Mouse (Mus musculus) spleen, adult 18-20 months (tissue): Measurements from ENCODE around the gene Pla2g1b.
A peak's percentile ranks its signal among the peaks of the same experiment; 100 is the strongest.
"Not testable (repeated sequence)": the region's sequence is repeated elsewhere in the genome, so short reads cannot be mapped to it uniquely, and the experiment has no call there.

Experiments
- DNase-seq, 2 experiments: peaks; one replicate each; pipeline ENCODE4 v3.0.0; 2022; ENCODE audit warnings: mixed read lengths in 2 of 2

Pla2g1b gene

GRCm38 (mm10) chr5:115465642-115466420, at the start of gene Pla2g1b:
Gene Pla2g1b, plus strand, starts transcription at chr5:115466262.
- DNase-seq, result no peak

GRCm38 (mm10) chr5:115428831-115429358, 37.2 kb upstream of the Pla2g1b start:
- DNase-seq, result no peak

- no peak for DNase-seq
These were observed 36.5 kb upstream of the Pla2g1b start, which contains the start of gene Msi1 for GRCm38 (mm10) chr5:115429359-115430186. Gene Msi1, plus strand, starts transcription at chr5:115429599.

- DNase-seq, result no peak
These were observed 35.7 kb upstream of the Pla2g1b start for GRCm38 (mm10) chr5:115430187-115430960.

GRCm38 (mm10) chr5:115431061-115431897, 34.8 kb upstream of the Pla2g1b start:
- DNase-seq, result no peak

GRCm38 (mm10) chr5:115431898-115432259, 34.2 kb upstream of the Pla2g1b start:
- DNase-seq, result no peak

- DNase-seq, result no peak
These were observed 33.7 kb upstream of the Pla2g1b start for GRCm38 (mm10) chr5:115432395-115432794.

GRCm38 (mm10) chr5:115433191-115433590, 32.9 kb upstream of the Pla2g1b start:
- no peak for DNase-seq

- DNase-seq, result no peak
These were observed 31.7 kb upstream of the Pla2g1b start for GRCm38 (mm10) chr5:115434280-115434852.

GRCm38 (mm10) chr5:115434853-115435754, 31.0 kb upstream of the Pla2g1b start:
- no peak for DNase-seq

- DNase-seq, result no peak
These were observed 30.2 kb upstream of the Pla2g1b start for GRCm38 (mm10) chr5:115435755-115436379.

GRCm38 (mm10) chr5:115436421-115437124, 29.5 kb upstream of the Pla2g1b start:
- DNase-seq, result no peak

GRCm38 (mm10) chr5:115437242-115437944, 28.7 kb upstream of the Pla2g1b start:
- DNase-seq, result no peak

- DNase-seq, result no peak
These were observed 28.1 kb upstream of the Pla2g1b start for GRCm38 (mm10) chr5:115437945-115438315.

GRCm38 (mm10) chr5:115438667-115439066, 27.4 kb upstream of the Pla2g1b start:
- no peak for DNase-seq

GRCm38 (mm10) chr5:115441205-115441849, 24.7 kb upstream of the Pla2g1b start:
- peak; percentile 27 to 52 for DNase-seq

GRCm38 (mm10) chr5:115442663-115443062, 23.4 kb upstream of the Pla2g1b start:
- DNase-seq, result not testable (repeated sequence)

GRCm38 (mm10) chr5:115444130-115444529, 21.9 kb upstream of the Pla2g1b start:
- no peak for DNase-seq
